In genomic region chr17:74328146-74328545, GRCm38 (mm10) we compare ENCODE assay signal across 8 mouse cellular contexts. TPM values are rescaled to one million over a fixed set of nuclear protein-coding genes. Genes with fewer than 3 reads are reported as not detected.
A peak's percentile ranks its signal among the peaks of the same experiment; 100 is the strongest.
DNase-seq lines count a peak whose midpoint lies in the region; ATAC-seq and TF ChIP-seq lines count a peak whose summit lies in the region.
"Not testable (repeated sequence)": the region's sequence is repeated elsewhere in the genome, so short reads cannot be mapped to it uniquely, and the experiment has no call there.

No protein-coding gene starts in this region.

- not testable (repeated sequence) for H3K27me3 ChIP-seq in liver, embryonic 12.5 days (replicated peaks); midbrain, postnatal 0 days (ENCODE audit: insufficient read depth, low read length)

- DNase-seq in 416B (ENCODE audit: low read depth) = peak; percentile 71
- peak; percentile 54 for DNase-seq in T-cell, adult 2 months (ENCODE audit: low spot score)
- DNase-seq in cerebellum, postnatal 25 days = peak; percentile 30 to 63
- peak; percentile 44 for DNase-seq in gastrocnemius, postnatal 10 days
- peak; percentile 23 to 65 for DNase-seq in kidney, adult 8-10 months
- peak; percentile 65 for DNase-seq in midbrain, postnatal 0 days (ENCODE audit: low spot score)
- DNase-seq in spleen, postnatal 4 days (ENCODE audit: low spot score in 2 of 2) = peak; percentile 76 to 84

- H3K9ac ChIP-seq in liver, embryonic 12.5 days; midbrain, postnatal 0 days (replicated peaks; ENCODE audit: low read length, poor library complexity, severe bottlenecking): not testable (repeated sequence)

- H3K27ac ChIP-seq in liver, embryonic 12.5 days; midbrain, postnatal 0 days (ENCODE audit: low read depth, low read length): not testable (repeated sequence)

- peak; percentile 61; the same call in 1 of the 2 replicates for ATAC-seq in liver, embryonic 12.5 days
- not testable (repeated sequence) for ATAC-seq in midbrain, postnatal 0 days (ENCODE audit: low FRiP score)

- peak; percentile 66 for TF ChIP-seq CTCF in midbrain, postnatal 0 days (IDR thresholded peaks at IDR 0.05)

- WGBS in liver, embryonic 12.5 days (ENCODE audit: insufficient replicate concordance) = 38% methylated on average over 2 of the region's 2 CpGs
- 52% methylated on average over 2 of the region's 2 CpGs for WGBS in midbrain, postnatal 0 days

- not testable (repeated sequence) for H3K4me1 ChIP-seq in liver, embryonic 12.5 days; midbrain, postnatal 0 days (ENCODE audit: insufficient read depth, low read length)

- H3K9me3 ChIP-seq in liver, embryonic 12.5 days (replicated peaks); midbrain, postnatal 0 days (ENCODE audit: low read length): not testable (repeated sequence)

- not testable (repeated sequence) for H3K4me2 ChIP-seq in liver, embryonic 12.5 days; midbrain, postnatal 0 days (ENCODE audit: low read depth, low read length, poor library complexity, severe bottlenecking)

- not testable (repeated sequence) for H3K4me3 ChIP-seq in liver, embryonic 12.5 days; midbrain, postnatal 0 days (ENCODE audit: low read depth, low read length)

- not testable (repeated sequence) for H3K36me3 ChIP-seq in liver, embryonic 12.5 days; midbrain, postnatal 0 days (ENCODE audit: insufficient read depth, low read length)

RNA-seq across cellular contexts. Expression of gene Dpy30, which starts 4.4 kb away (rescaled TPM):
- 10 to 100 TPM; 80.3 to 85.5 TPM for total RNA-seq in gastrocnemius, postnatal 10 days (2021)
- polyA plus RNA-seq in liver, embryonic 12.5 days (2016; fragmentation: Nextera tagmentation; extraction: Ambion mirVana) = 204 and 209 TPM in 2 replicates
- total RNA-seq in midbrain, postnatal 0 days (2014; rRNA removed) = 64.0 and 68.0 TPM in 2 replicates
- polyA plus RNA-seq in midbrain, postnatal 0 days (2015; fragmentation: Nextera tagmentation; extraction: Ambion mirVana) = 228 and 230 TPM in 2 replicates

RNA-seq across cellular contexts. Expression of gene Spast, which starts 10.6 kb away (rescaled TPM):
- total RNA-seq in gastrocnemius, postnatal 10 days (2021) = 10 to 100 TPM; 48.9 to 51.6 TPM
- polyA plus RNA-seq in liver, embryonic 12.5 days (2016; fragmentation: Nextera tagmentation; extraction: Ambion mirVana) = 10.6 and 10.7 TPM in 2 replicates
- total RNA-seq in midbrain, postnatal 0 days (2014; rRNA removed) = 121 and 158 TPM in 2 replicates
- polyA plus RNA-seq in midbrain, postnatal 0 days (2015; fragmentation: Nextera tagmentation; extraction: Ambion mirVana) = 22.9 and 27.4 TPM in 2 replicates

RNA-seq across cellular contexts. Expression of gene Memo1, which starts 32.8 kb away (rescaled TPM):
- 10 to 100 TPM; 71.4 to 76.6 TPM for total RNA-seq in gastrocnemius, postnatal 10 days (2021)
- polyA plus RNA-seq in liver, embryonic 12.5 days (2016; fragmentation: Nextera tagmentation; extraction: Ambion mirVana) = 97.7 and 98.5 TPM in 2 replicates
- total RNA-seq in midbrain, postnatal 0 days (2014; rRNA removed) = 45.5 and 54.4 TPM in 2 replicates
- polyA plus RNA-seq in midbrain, postnatal 0 days (2015; fragmentation: Nextera tagmentation; extraction: Ambion mirVana) = 36.8 and 37.5 TPM in 2 replicates
